Mouse (Mus musculus) layer of hippocampus, adult 18-20 months (tissue): ENCODE results near the gene Creg1. TPM values are rescaled to one million over a fixed set of nuclear protein-coding genes. Genes with fewer than 3 reads are reported as not detected.

Experiments used
- total RNA-seq, 2 experiments: library from RNA; stranded (reverse); gene quantifications; 2 replicates each; pipeline ENCODE4 v1.2.3; 2021

The Creg1 gene
- total RNA-seq, 2 experiments from 2014 or later, result 25.6 to 28.8 TPM

Other genes with a start within 250 kb of the Creg1 start
- 10 to 100 TPM; 28.4 to 31.0 TPM for gene Mpzl1, start 129.2 kb upstream of the Creg1 start, total RNA-seq
- gene Rcsd1, start 54.0 kb upstream of the Creg1 start, total RNA-seq, result 1 to 10 TPM; 4.7 to 4.8 TPM
- gene Cd247, start 24.9 kb downstream of the Creg1 start, total RNA-seq, result not detected
- 10 to 100 TPM; 14.6 to 18.0 TPM for gene Pou2f1, start 238.9 kb downstream of the Creg1 start, total RNA-seq